ENCODE assay signal across 10 mouse cellular contexts in the genomic region with DNA sequence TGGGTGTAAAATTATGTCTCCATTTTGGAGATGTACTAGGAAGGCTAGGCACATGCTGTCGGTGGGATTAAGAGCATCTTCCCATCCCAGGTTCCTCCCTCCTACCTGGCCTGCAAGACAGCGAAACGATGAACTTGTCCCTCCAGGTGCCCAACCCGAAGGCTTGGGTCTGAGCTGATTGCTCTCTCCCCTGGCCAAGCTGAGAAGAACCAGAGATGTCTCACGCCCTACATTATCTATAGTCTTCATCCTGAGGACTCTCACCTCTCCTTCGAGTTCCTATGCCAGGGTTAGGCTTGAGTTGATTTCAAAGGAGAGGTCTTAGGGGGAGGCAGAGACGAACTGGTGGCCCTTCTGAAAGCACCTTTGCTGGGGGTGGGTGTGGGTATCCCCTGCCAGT. TPM values are rescaled to one million over a fixed set of nuclear protein-coding genes. Genes with fewer than 3 reads are reported as not detected.
DNase-seq lines count a peak whose midpoint lies in the region; ATAC-seq and TF ChIP-seq lines count a peak whose summit lies in the region.
"Had no signal": no experiment of that assay in that cellular context is flagged by ENCODE, and none has a peak within 500 bp of the region (broad histone marks: within the 10 kb centered on the region; RNA-seq: fewer than 3 reads in every experiment).

No protein-coding gene starts in this region.

- H3K4me2 ChIP-seq in heart, postnatal 0 days (ENCODE audit: low read depth, low read length): no peak overlapping the region; the same call in 1 of the 2 replicates
- no peak overlapping the region for H3K4me2 ChIP-seq in kidney, embryonic 14.5 days (replicated peaks; ENCODE audit: low read depth, low read length)

- no peaks in the 10 kb centered on the region for H3K27me3 ChIP-seq in heart, postnatal 0 days (ENCODE audit: control insufficient read depth, insufficient read depth, low read length)
- H3K27me3 ChIP-seq in thymus, adult 2 months (ENCODE audit: control insufficient read depth, insufficient read depth, low read length): no peaks in the 10 kb centered on the region
- H3K27me3 ChIP-seq in small intestine, adult 2 months (ENCODE audit: control insufficient read depth, insufficient read depth, low read length): no peaks in the 10 kb centered on the region
- H3K27me3 ChIP-seq in kidney, embryonic 14.5 days (ENCODE audit: control insufficient read depth, insufficient read depth, low read length): no peaks in the 10 kb centered on the region

- H3K4me1 ChIP-seq in heart, postnatal 0 days (ENCODE audit: control insufficient read depth, insufficient read depth): peaks cover 19% of the 10 kb centered on the region
- peaks cover 59% of the 10 kb centered on the region for H3K4me1 ChIP-seq in thymus, adult 2 months (replicated peaks; ENCODE audit: control insufficient read depth, insufficient read depth, low read length)
- H3K4me1 ChIP-seq in small intestine, adult 2 months (ENCODE audit: control insufficient read depth, insufficient read depth, insufficient read length, low read length): peaks cover 17% of the 10 kb centered on the region
- H3K4me1 ChIP-seq in kidney, embryonic 14.5 days (ENCODE audit: control insufficient read depth, insufficient read depth, low read length): peaks cover 2% of the 10 kb centered on the region; the same call in 1 of the 2 replicates

- no peak for TF ChIP-seq EP300 in heart, postnatal 0 days (IDR thresholded peaks at IDR 0.05; ENCODE audit: low read depth)

- no peaks in the 10 kb centered on the region for H3K9me3 ChIP-seq in heart, postnatal 0 days (replicated peaks; ENCODE audit: control insufficient read depth, low read length)
- H3K9me3 ChIP-seq in kidney, embryonic 14.5 days (ENCODE audit: control insufficient read depth, low read length): no peaks in the 10 kb centered on the region

- H3K4me3 ChIP-seq in heart, postnatal 0 days (ENCODE audit: low read depth, low read length): no peak overlapping the region
- peak overlapping the region; percentile 51 for H3K4me3 ChIP-seq in thymus, adult 2 months (ENCODE audit: control insufficient read depth, insufficient read depth, low read length)
- no peak overlapping the region for H3K4me3 ChIP-seq in small intestine, adult 2 months (ENCODE audit: low read depth, low read length)
- no peak overlapping the region for H3K4me3 ChIP-seq in kidney, embryonic 14.5 days (ENCODE audit: low read length)
- H3K4me3 ChIP-seq: myocyte had no signal

- 76% methylated on average over 7 of the region's 7 CpGs for WGBS in heart, postnatal 0 days
- 54% methylated on average over 7 of the region's 7 CpGs for WGBS in thymus, adult 2 months
- WGBS in small intestine, adult 2 months: 73% methylated on average over 7 of the region's 7 CpGs
- WGBS in kidney, embryonic 14.5 days: 89% methylated on average over 7 of the region's 7 CpGs

- no peak for TF ChIP-seq POLR2A in thymus, adult 2 months (IDR thresholded peaks at IDR 0.05; ENCODE audit: control insufficient read depth, extremely low read depth, insufficient read depth, low read length, poor library complexity)
- TF ChIP-seq POLR2A in small intestine, adult 2 months (IDR thresholded peaks at IDR 0.05; ENCODE audit: low read depth, low read length): no peak

- H3K9ac ChIP-seq in heart, postnatal 0 days (replicated peaks; ENCODE audit: low read depth, low read length): no peak overlapping the region
- no peak overlapping the region for H3K9ac ChIP-seq in kidney, embryonic 14.5 days (ENCODE audit: low read depth, low read length)

- H3K36me3 ChIP-seq in heart, postnatal 0 days (replicated peaks; ENCODE audit: control insufficient read depth, insufficient read depth, low read length): no peaks in the 10 kb centered on the region
- no peaks in the 10 kb centered on the region; the same call in 1 of the 2 replicates for H3K36me3 ChIP-seq in thymus, adult 2 months (ENCODE audit: control insufficient read depth, insufficient read depth, low read length)
- H3K36me3 ChIP-seq in small intestine, adult 2 months (ENCODE audit: control insufficient read depth, insufficient read depth, low read length): no peaks in the 10 kb centered on the region
- no peaks in the 10 kb centered on the region for H3K36me3 ChIP-seq in kidney, embryonic 14.5 days (ENCODE audit: control insufficient read depth, insufficient read depth, low read length)

- DNase-seq in heart, postnatal 0 days (ENCODE audit: low spot score): no peak
- no peak for DNase-seq in heart, postnatal 4 days
- no peak for DNase-seq in thymus, adult 2 months
- DNase-seq in thymus, postnatal 0 days (ENCODE audit: low spot score): no peak
- DNase-seq in liver: peak; percentile 55
- no peak for DNase-seq in layer of hippocampus, adult 9-11 months
- DNase-seq: adrenal gland, adult 8-10 months had no signal

- no peak for TF ChIP-seq CTCF in heart, postnatal 0 days (IDR thresholded peaks at IDR 0.05; ENCODE audit: low read depth)
- TF ChIP-seq CTCF in thymus, adult 2 months (IDR thresholded peaks at IDR 0.05; ENCODE audit: borderline replicate concordance, control insufficient read depth, extremely low read depth, insufficient read depth, low read length, poor library complexity): no peak
- no peak for TF ChIP-seq CTCF in small intestine, adult 2 months (IDR thresholded peaks at IDR 0.05; ENCODE audit: extremely low read depth, insufficient read length, insufficient replicate concordance, low read depth, low read length)

- no peak for ATAC-seq in heart, postnatal 0 days (ENCODE audit: insufficient read depth, low read depth)
- no peak for ATAC-seq in kidney, embryonic 14.5 days (ENCODE audit: low FRiP score, low TSS enrichment)

- H3K27ac ChIP-seq in heart, postnatal 0 days (ENCODE audit: low read depth): peak overlapping the region; percentile 22; the same call in 1 of the 2 replicates
- H3K27ac ChIP-seq in thymus, adult 2 months (ENCODE audit: control insufficient read depth, insufficient read depth, low read length): peak overlapping the region; percentile 95
- H3K27ac ChIP-seq in small intestine, adult 2 months (ENCODE audit: insufficient read depth, low read depth, low read length): peak overlapping the region; percentile 73
- H3K27ac ChIP-seq in kidney, embryonic 14.5 days (ENCODE audit: low read depth, low read length): no peak overlapping the region

RNA-seq across cellular contexts. Expression of a gene that starts 19.2 kb away (rescaled TPM):
- total RNA-seq in heart, postnatal 0 days (2014; rRNA removed; ENCODE audit: low replicate concordance): 5.0 and 5.6 TPM in 2 replicates
- polyA plus RNA-seq in heart, postnatal 0 days (2015; fragmentation: Nextera tagmentation; extraction: Ambion mirVana): 3.6 and 3.9 TPM in 2 replicates
- 10 to 100 TPM in 1 of 2 experiments, 1 to 10 TPM in 1; 8.4 to 11.5 TPM for total RNA-seq in heart, postnatal 4 days (2021)
- polyA plus RNA-seq in thymus, adult 2 months (2012; rRNA removed): 204 and 224 TPM in 2 replicates
- polyA plus RNA-seq in thymus, postnatal 0 days (2015; fragmentation: Nextera tagmentation; extraction: Ambion mirVana): 24.2 and 27.3 TPM in 2 replicates
- 9.6 and 15.6 TPM in 2 replicates for polyA plus RNA-seq in small intestine, adult 2 months (2012; rRNA removed)
- 11.9 and 13.0 TPM in 2 replicates for polyA plus RNA-seq in kidney, embryonic 14.5 days (2014; fragmentation: Nextera tagmentation; extraction: Ambion mirVana)

RNA-seq across cellular contexts. Expression of a gene that starts 28.5 kb away (rescaled TPM):
- total RNA-seq in heart, postnatal 0 days (2014; rRNA removed; ENCODE audit: low replicate concordance): 35.2 and 71.6 TPM in 2 replicates
- polyA plus RNA-seq in heart, postnatal 0 days (2015; fragmentation: Nextera tagmentation; extraction: Ambion mirVana): 70.3 TPM in 2 replicates
- 10 to 100 TPM; 57.1 to 60.5 TPM for total RNA-seq in heart, postnatal 4 days (2021)
- polyA plus RNA-seq in thymus, adult 2 months (2012; rRNA removed): 89.3 and 107 TPM in 2 replicates
- polyA plus RNA-seq in thymus, postnatal 0 days (2015; fragmentation: Nextera tagmentation; extraction: Ambion mirVana): 93.1 and 95.3 TPM in 2 replicates
- polyA plus RNA-seq in small intestine, adult 2 months (2012; rRNA removed): 81.9 and 151 TPM in 2 replicates
- polyA plus RNA-seq in kidney, embryonic 14.5 days (2014; fragmentation: Nextera tagmentation; extraction: Ambion mirVana): 94.4 and 111 TPM in 2 replicates

RNA-seq across cellular contexts. Expression of a gene that starts 46.0 kb away (rescaled TPM):
- 54.7 and 85.6 TPM in 2 replicates for total RNA-seq in heart, postnatal 0 days (2014; rRNA removed; ENCODE audit: low replicate concordance)
- 28.5 and 29.9 TPM in 2 replicates for polyA plus RNA-seq in heart, postnatal 0 days (2015; fragmentation: Nextera tagmentation; extraction: Ambion mirVana)
- total RNA-seq in heart, postnatal 4 days (2021): 10 to 100 TPM; 52.9 to 54.3 TPM
- polyA plus RNA-seq in thymus, adult 2 months (2012; rRNA removed): 55.5 and 64.8 TPM in 2 replicates
- 56.8 and 57.9 TPM in 2 replicates for polyA plus RNA-seq in thymus, postnatal 0 days (2015; fragmentation: Nextera tagmentation; extraction: Ambion mirVana)
- 9.6 and 19.4 TPM in 2 replicates for polyA plus RNA-seq in small intestine, adult 2 months (2012; rRNA removed)
- 55.5 and 80.1 TPM in 2 replicates for polyA plus RNA-seq in kidney, embryonic 14.5 days (2014; fragmentation: Nextera tagmentation; extraction: Ambion mirVana)

RNA-seq across cellular contexts. Expression of a gene that starts 57.8 kb away (rescaled TPM):
- total RNA-seq in heart, postnatal 0 days (2014; rRNA removed; ENCODE audit: low replicate concordance): 34.5 and 38.0 TPM in 2 replicates
- 129 and 142 TPM in 2 replicates for polyA plus RNA-seq in heart, postnatal 0 days (2015; fragmentation: Nextera tagmentation; extraction: Ambion mirVana)
- total RNA-seq in heart, postnatal 4 days (2021): 100 to 1,000 TPM; 111 to 133 TPM
- polyA plus RNA-seq in thymus, adult 2 months (2012; rRNA removed): 47.9 and 52.0 TPM in 2 replicates
- polyA plus RNA-seq in thymus, postnatal 0 days (2015; fragmentation: Nextera tagmentation; extraction: Ambion mirVana): 120 and 142 TPM in 2 replicates
- 23.1 and 65.9 TPM in 2 replicates for polyA plus RNA-seq in small intestine, adult 2 months (2012; rRNA removed)
- polyA plus RNA-seq in kidney, embryonic 14.5 days (2014; fragmentation: Nextera tagmentation; extraction: Ambion mirVana): 71.4 and 112 TPM in 2 replicates
